Mouse (Mus musculus) cerebellum, postnatal 36 days (tissue): ENCODE data around the gene Zfp202.

Experiments
- DNase-seq, 2 experiments: peaks; one replicate each; pipeline ENCODE4 v3.0.0; 2021 to 2022; ENCODE audit warnings: mixed read lengths in 2 of 2

Gene Zfp202

DNA sequence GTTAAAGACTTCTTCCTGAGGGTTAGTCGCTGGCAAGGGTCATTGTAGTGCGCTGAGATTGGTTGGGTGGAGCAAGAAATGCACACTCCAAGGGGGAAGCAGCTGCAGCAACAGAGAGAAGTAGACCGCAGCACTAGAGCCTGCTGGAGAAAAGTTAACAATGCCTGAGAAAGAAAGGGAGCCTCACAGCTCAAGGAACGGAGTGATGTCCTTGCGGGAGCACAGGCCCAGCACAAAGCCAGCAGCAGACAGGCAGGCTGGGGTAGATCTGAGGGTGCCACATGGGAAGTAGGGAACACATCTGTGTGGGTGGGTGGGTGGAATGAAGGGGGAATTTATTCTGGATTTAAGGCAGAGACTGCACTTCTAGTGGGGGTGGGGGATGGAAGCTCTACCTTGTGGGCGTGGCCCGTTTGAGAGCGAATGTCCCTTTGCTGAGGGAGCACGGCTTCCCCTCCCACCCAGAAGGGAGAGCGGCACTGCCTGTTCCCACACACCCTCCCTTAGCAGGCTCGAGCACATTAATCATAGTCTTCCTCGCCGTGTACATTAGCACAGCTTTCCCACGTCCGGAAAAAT lies 49.2 kb downstream of the Zfp202 start:
- DNase-seq = peak; percentile 18 to 32

DNA sequence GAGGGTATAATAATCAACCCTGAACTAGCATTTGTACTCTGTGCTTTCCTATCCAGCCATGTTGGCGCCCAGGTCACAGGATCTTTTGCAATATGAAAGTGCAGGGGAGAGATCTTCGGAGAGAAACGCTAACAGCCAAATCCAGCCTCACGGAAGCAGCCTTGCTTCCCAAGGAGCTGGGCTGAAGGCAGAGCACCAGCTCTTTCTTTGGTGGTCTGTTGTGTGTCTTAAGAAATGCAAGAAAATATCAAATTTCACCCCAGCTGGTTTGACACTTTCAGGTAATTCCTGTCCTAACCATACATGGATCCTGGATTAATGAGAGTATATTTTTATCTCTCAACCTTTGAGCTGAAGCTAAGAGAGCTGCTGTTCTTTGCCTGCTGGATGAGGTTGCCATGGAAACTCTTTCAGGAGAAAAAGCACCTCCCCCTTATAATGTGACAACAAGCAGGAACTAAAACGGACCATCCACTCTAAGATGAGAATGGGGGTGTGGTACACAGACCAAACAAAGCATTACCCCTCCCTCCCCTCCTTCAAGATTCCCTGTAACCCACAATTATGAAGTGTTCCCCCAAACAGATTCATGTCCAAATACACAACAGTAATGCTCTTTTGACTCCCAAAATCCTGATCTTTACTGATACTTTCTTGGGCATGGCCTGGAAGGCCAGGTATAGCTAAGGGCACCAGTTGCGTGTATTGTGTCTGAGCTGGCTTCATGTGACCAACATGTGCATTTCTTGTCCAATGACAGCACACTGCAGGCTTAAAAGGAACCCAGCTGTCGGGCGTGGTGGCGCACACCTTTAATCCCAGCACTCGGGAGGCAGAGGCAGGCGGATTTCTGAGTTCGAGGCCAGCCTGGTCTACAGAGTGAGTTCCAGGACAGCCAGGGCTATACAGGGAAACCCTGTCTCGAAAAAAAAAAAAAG lies 50.1 kb downstream of the Zfp202 start:
- no peak for DNase-seq

DNA sequence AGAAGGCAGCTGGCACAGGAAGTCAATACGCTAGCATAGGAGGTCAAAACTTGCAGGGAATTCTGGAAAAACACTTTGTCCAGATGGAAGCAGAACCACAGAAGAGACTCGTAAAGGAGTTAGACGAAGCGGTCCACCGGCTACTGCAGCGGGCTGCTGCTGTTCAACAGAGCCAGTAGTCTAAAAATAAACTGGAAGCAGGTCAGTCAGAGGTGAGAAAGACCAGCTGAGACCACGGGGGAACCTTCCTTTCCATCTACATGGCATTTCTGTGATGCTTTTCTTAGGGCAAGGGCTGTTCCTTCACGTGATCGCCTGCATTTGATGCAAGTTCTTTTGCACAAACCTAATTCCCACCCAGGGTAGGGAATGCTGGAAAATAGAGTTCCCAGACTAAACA lies 53.4 kb downstream of the Zfp202 start:
- no peak for DNase-seq

DNA sequence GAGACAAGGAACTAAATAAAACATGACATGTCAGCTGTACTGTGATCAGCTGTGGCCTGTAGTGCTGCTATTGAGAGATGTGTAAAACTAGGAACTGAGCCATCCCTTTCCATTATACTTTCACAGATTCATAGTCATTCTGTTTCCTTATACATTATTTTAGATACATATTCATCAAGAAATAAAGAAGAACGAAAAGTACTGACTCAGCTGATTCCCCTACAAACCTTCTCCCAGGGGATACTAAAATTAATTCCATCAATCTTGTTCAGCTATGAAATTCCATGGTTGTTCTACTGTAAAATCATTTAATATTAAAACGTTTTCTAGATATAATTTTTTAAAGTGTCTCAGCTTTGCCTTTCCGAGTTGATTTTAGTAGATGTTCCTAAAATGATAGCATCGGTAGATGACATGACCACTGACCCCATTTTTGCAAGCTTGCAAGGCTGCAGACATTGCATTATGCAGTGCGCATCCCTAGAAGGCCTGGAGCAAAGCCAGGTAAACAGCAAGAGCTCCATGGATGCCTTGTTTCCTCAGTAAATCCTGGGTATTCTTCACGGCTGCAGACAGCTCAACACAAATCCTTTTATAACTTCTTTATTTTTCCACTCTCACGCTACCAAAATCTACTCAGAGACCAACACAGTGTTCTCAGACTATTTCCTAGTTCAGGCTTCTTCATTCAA lies 54.0 kb downstream of the Zfp202 start:
- DNase-seq = peak; percentile 14 to 20

DNA sequence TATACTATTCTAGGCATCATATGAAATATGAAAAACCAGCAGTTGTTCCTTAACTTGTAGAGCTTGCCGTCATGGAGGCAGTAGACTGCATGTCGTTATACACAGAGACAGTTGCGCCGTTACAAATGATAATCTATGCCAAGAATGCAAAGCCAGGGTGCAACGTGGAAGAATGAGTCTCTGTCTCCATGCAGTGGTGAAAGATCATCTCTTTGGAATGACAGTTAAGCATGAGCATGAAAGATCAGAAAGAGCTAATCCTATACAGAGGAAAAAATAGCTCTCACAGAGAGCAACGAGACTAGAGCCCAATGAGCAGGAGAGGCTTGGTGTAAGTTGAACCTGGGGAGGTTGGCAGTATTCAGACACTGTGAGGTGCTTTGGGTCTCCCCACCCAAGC lies 54.6 kb downstream of the Zfp202 start:
- no peak for DNase-seq

DNA sequence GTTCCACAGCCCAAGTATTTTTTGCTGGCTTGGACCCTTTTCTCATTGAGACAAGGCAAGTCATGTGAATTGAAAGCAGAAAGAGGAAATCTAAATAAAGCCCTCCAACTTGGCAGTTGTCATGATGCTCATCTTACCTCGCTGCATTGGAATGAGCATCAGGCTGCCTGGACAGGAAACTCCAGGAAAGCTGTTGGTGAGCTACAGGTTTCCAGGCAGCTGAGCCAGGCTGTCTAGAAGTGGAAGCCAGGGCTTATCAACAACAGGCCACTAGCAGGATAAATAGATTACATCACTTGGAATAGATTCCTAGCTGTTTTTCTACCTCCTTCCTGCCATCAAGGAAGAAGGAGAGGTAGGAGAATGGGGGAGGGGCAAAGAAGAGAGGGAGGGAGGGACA lies 57.0 kb downstream of the Zfp202 start:
- no peak for DNase-seq

DNA sequence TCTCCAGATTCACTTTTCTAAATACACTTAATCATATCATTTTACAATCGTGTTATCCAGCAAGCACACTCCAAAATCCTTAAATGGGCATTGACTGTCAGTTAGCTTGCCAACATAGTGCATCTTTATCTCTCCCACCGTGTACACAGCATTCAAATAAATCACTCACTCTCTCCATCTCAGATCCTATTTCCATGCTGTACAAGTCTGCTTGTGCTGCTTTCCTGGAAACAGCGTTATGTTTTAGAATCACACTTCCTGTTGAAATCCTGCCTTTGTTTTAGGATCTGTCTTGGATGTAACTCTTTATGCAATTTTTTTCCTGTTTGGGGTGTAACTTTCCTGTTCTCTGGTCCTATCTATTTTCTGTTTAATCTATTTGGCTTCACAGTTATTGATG lies 60.3 kb downstream of the Zfp202 start:
- DNase-seq = no peak
